ENCODE assay signal across 33 mouse cellular contexts in genomic region chr1:97902830-97903229, GRCm38 (mm10).
"Had no signal": no experiment of that assay in that cellular context is flagged by ENCODE, and none has a peak within 500 bp of the region (broad histone marks: within the 10 kb centered on the region; RNA-seq: fewer than 3 reads in every experiment).

No protein-coding gene starts in this region.

- H3K4me3 ChIP-seq: heart, embryonic 10.5 days; heart, embryonic 12.5 days; heart, embryonic 13.5 days; heart, embryonic 15.5 days; hindbrain, embryonic 10.5 days; hindbrain, embryonic 12.5 days; hindbrain, embryonic 13.5 days; hindbrain, embryonic 15.5 days; kidney, embryonic 15.5 days; layer of hippocampus, adult 2 months; left cerebral cortex, adult 2 months had no signal

- H3K36me3 ChIP-seq: hindbrain, embryonic 10.5 days; hindbrain, embryonic 12.5 days; hindbrain, embryonic 13.5 days; hindbrain, embryonic 15.5 days; kidney, embryonic 15.5 days had no signal

- H3K4me2 ChIP-seq: heart, embryonic 11.5 days; heart, embryonic 12.5 days; heart, embryonic 13.5 days; heart, embryonic 15.5 days; hindbrain, embryonic 12.5 days; hindbrain, embryonic 13.5 days; hindbrain, embryonic 14.5 days; hindbrain, embryonic 15.5 days; kidney, embryonic 15.5 days had no signal

- H3K9me3 ChIP-seq: heart, embryonic 10.5 days; heart, embryonic 12.5 days; heart, embryonic 13.5 days; heart, embryonic 15.5 days; hindbrain, embryonic 10.5 days; hindbrain, embryonic 12.5 days; hindbrain, embryonic 13.5 days; hindbrain, embryonic 15.5 days; kidney, embryonic 15.5 days had no signal

- DNase-seq: heart, postnatal 10 days; heart, postnatal 14 days; heart, postnatal 36 days; heart, postnatal 4 days; kidney, adult 11 months; kidney, adult 18-20 months; kidney, adult 2 months; kidney, adult 8-10 months; kidney, adult 9 months; kidney, postnatal 10 days; kidney, postnatal 14 days; kidney, postnatal 25 days; kidney, postnatal 36 days; kidney, postnatal 4 days; layer of hippocampus, adult 9-11 months; layer of hippocampus, postnatal 36 days had no signal

- H3K4me1 ChIP-seq: heart, embryonic 10.5 days; heart, embryonic 12.5 days; heart, embryonic 13.5 days; heart, embryonic 15.5 days; hindbrain, embryonic 10.5 days; hindbrain, embryonic 12.5 days; hindbrain, embryonic 13.5 days; hindbrain, embryonic 15.5 days had no signal

- H3K27ac ChIP-seq: heart, embryonic 10.5 days; heart, embryonic 13.5 days; heart, embryonic 15.5 days; hindbrain, embryonic 10.5 days; hindbrain, embryonic 12.5 days; hindbrain, embryonic 13.5 days; hindbrain, embryonic 14.5 days; hindbrain, embryonic 15.5 days; hindbrain, postnatal 0 days; kidney, embryonic 15.5 days; kidney, postnatal 0 days; layer of hippocampus, adult 2 months; left cerebral cortex, adult 2 months had no signal

- H3K9ac ChIP-seq: heart, embryonic 12.5 days; heart, embryonic 13.5 days; heart, embryonic 15.5 days; hindbrain, embryonic 12.5 days; hindbrain, embryonic 13.5 days; hindbrain, embryonic 14.5 days; hindbrain, embryonic 15.5 days; kidney, embryonic 15.5 days had no signal

- ATAC-seq: hindbrain, embryonic 16.5 days; hindbrain, postnatal 0 days; inflammation-experienced regulatory T-cells, adult 6 months had no signal

- H3K27me3 ChIP-seq: heart, embryonic 12.5 days; heart, embryonic 13.5 days; heart, embryonic 15.5 days; hindbrain, embryonic 12.5 days; hindbrain, embryonic 13.5 days; hindbrain, embryonic 15.5 days; kidney, embryonic 15.5 days had no signal
